Mouse (Mus musculus) intestine, postnatal 0 days (tissue): ENCODE measurements around the gene Clasrp. TPM values are rescaled to one million over a fixed set of nuclear protein-coding genes. Genes with fewer than 3 reads are reported as not detected.
"Not testable (repeated sequence)": the region's sequence is repeated elsewhere in the genome, so short reads cannot be mapped to it uniquely, and the experiment has no call there.

Experiments
- ATAC-seq: fragments of 200-750 bp; cut with Nextera tagmentation; 2 replicates; pipeline ENCODE4 v1.8.0; 2017; ENCODE audit warnings: mild to moderate bottlenecking, moderate TSS enrichment, moderate library complexity
- H3K27ac ChIP-seq: fragments of 300-500 bp; sonication (generic); 2 replicates; pipeline ENCODE4 v1.5.1; 2014; ENCODE audit warnings: mild to moderate bottlenecking, low read depth, low read length, moderate library complexity
- H3K27me3 ChIP-seq: fragments of 300-500 bp; sonication (generic); replicated peaks from 2 replicates; pipeline ENCODE4 v1.6.1; 2014; ENCODE audit warnings: low read length, mixed read lengths; ENCODE audit not compliant: control insufficient read depth, insufficient read depth
- H3K36me3 ChIP-seq: fragments of 300-500 bp; sonication (generic); 2 replicates; pipeline ENCODE4 v1.6.1; 2014; ENCODE audit warnings: mild to moderate bottlenecking, moderate library complexity; ENCODE audit not compliant: control insufficient read depth, insufficient read depth
- H3K4me1 ChIP-seq: fragments of 300-500 bp; sonication (generic); replicated peaks from 2 replicates; pipeline ENCODE4 v1.6.1; 2014; ENCODE audit warnings: antibody characterized with exemption, low read length, mixed read lengths; ENCODE audit not compliant: control insufficient read depth, insufficient read depth
- H3K4me2 ChIP-seq: fragments of 300-500 bp; sonication (generic); replicated peaks from 2 replicates; pipeline ENCODE4 v1.6.1; 2014; ENCODE audit warnings: low read depth, mild to moderate bottlenecking, moderate library complexity
- H3K4me3 ChIP-seq: fragments of 300-500 bp; sonication (generic); 2 replicates; pipeline ENCODE4 v1.5.1; 2014; ENCODE audit warnings: low read depth, low read length
- H3K9ac ChIP-seq: fragments of 300-500 bp; sonication (generic); 2 replicates; pipeline ENCODE4 v1.6.1; 2014; ENCODE audit warnings: mild to moderate bottlenecking, low read depth, low read length
- H3K9me3 ChIP-seq: fragments of 300-500 bp; sonication (generic); 2 replicates; pipeline ENCODE4 v1.6.1; 2016; ENCODE audit warnings: mixed run types; ENCODE audit not compliant: control insufficient read depth
- CTCF ChIP-seq: sonication (generic); IDR thresholded peaks from 2 replicates; pipeline ENCODE4 v1.5.1; 2016; ENCODE audit warnings: low read depth, mild to moderate bottlenecking, control low read depth, antibody characterized with exemption, moderate library complexity
- whole genome bisulfite sequencing: fragments of 180-500 bp; shearing (Covaris S2); extraction: QIAGEN DNeasy Blood & Tissue Kit; methylation state at CpG from one replicate; pipeline ENCODE4 v1.1.7; 2014; 5-methylcytosine and 5-hydroxymethylcytosine counted together
- polyA plus RNA-seq: library from polyadenylated mRNA; unstranded; fragments of >200 nt; fragmentation: Nextera tagmentation; extraction: Ambion mirVana; gene quantifications from 2 replicates; pipeline ENCODE4 v1.2.1, GENCODE M21; 2015

Gene Clasrp
- polyA plus RNA-seq, 1 experiment from 2014 or later, result 14.8 TPM

DNA sequence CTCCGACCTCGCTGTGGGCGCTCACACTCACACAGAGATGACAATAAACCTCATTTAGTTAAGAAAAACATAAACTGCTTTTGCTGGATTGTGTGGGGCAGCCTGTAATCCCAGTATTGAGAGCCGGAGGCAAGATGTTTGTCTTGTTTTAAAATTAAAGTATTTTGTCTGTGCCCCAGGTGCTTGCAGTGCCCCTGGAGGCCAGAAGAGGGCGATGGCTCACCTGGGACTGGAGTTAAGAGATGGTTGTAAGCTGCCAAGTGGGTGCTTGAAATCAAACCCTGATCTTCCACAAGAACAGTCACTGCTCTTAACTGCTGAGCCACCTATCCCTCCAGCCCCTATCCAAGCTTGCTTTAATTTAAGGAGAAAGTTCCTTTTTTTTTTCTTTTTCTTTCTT, 6.7 kb upstream of the Clasrp start:
- 78% methylated on average over 5 of the region's 5 CpGs for WGBS

DNA sequence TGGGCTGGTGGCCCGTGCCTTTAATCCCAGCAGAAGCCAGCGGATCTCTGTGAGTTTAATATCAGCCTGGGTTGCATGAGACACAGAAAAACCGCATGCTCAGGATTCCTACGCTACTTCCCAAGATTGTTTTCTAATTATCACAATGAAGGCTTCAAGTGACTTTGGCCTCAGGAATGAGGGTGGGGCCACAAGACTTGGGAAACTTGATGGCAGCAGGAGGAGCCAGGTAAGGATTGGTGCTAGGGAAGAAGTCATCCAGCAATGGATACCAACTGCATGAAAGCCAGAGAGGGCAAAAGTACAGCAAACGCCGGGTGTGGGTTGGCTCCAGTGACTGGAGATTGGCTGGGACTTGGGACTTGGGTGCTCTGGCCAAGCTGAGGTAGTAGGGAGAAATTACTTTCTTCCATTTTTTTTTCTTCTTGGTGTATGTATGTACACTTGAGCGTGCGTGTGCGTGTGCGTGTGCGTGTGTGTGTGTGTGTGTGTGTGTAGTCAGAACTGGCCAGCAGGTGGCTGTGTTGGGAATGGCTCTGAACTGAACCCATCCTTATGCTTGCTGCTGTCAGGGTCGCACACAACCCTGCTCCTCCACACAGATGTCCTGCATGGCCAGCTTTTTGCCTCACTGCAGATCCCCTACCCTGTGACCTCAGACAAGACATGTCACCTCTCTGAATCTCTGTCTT, 5.5 kb upstream of the Clasrp start:
- peak; percentile 56 for TF ChIP-seq CTCF
- H3K9ac ChIP-seq, result no peak overlapping the region
- H3K4me3 ChIP-seq, result no peak overlapping the region
- WGBS, result 74% methylated on average over 12 of the region's 12 CpGs
- H3K27ac ChIP-seq, result peak overlapping the region; percentile 62
- no peaks in the 10 kb centered on the region for H3K27me3 ChIP-seq
- H3K9me3 ChIP-seq, result no peaks in the 10 kb centered on the region
- no peak overlapping the region for H3K4me2 ChIP-seq
- peaks cover 29% of the 10 kb centered on the region; the same call in 1 of the 2 replicates for H3K36me3 ChIP-seq
- 0 out of 2 replicates have a peak, but pooled peaks cover 3% of the 10 kb centered on the region for H3K4me1 ChIP-seq
- ATAC-seq, result peak; percentile 82

More for the DNA sequence above, 6.7 kb upstream of the Clasrp start:
- Histone ChIP-seq H3K9ac (no peak overlapping the region), H3K27me3 (no peaks in the 10 kb centered on the region), H3K27ac (no peak overlapping the region), H3K4me1 (0 out of 2 replicates have a peak, but pooled peaks cover 3% of the 10 kb centered on the region), H3K9me3 (no peaks in the 10 kb centered on the region), H3K4me2 (no peak overlapping the region), H3K4me3 (no peak overlapping the region), H3K36me3 (peaks cover 30% of the 10 kb centered on the region; the same call in 1 of the 2 replicates)
- no peak for ATAC-seq
- TF ChIP-seq CTCF, result peak; percentile 44

DNA sequence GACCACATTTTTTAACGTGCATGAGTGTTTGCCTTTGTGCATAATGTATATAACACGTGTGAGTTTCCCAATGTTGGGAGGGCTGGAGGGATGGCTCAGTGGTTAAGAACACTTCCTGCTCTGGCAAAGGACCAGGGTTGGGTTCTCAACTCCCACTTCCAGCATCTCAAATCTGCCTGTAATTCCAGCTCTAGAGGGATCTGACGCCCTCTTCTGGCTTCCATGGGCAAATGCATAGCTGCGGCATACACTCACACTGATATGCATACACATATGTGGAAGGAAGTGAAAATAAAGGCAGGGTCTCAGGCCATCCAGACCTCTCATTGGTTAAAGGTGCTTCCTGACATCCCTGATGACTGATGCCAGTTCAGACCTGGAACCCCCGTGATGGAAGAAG, 3.0 kb upstream of the Clasrp start:
- TF ChIP-seq CTCF, result peak; percentile 23
- H3K27ac ChIP-seq, result no peak overlapping the region
- H3K9me3 ChIP-seq, result no peaks in the 10 kb centered on the region
- peaks cover 11% of the 10 kb centered on the region; the same call in 1 of the 2 replicates for H3K36me3 ChIP-seq
- H3K4me3 ChIP-seq, result no peak overlapping the region
- H3K4me2 ChIP-seq, result no peak overlapping the region
- H3K4me1 ChIP-seq, result no peaks in the 10 kb centered on the region
- WGBS, result 82% methylated on average over 5 of the region's 5 CpGs
- H3K27me3 ChIP-seq, result no peaks in the 10 kb centered on the region
- ATAC-seq, result no peak
- H3K9ac ChIP-seq, result no peak overlapping the region

DNA sequence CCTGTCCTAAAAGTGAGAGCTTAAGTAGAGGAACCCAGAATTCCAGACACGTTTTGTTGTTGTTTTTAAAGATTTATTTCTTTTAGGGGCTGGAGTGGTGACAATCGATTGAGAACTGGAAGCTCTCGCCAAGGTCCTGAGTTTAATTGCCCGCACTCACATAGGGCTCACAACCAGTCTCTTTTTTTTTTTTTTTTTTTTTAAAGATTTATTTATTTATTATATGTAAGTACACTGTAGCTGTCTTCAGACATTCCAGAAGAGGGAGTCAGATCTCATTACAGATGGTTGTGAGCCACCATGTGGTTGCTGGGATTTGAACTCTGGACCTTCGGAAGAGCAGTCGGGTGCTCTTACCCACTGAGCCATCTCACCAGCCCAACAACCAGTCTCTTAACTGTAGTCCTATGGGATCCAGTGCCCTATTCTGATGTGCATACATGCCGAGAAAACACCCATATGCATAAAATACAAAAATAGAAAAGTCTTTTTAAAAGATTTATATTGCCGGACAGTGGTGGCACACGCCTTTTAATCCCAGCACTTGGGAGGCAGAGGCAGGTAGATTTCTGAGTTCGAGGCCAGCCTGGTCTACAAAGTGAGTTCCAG, 424 bp upstream of the Clasrp start:
- not testable (repeated sequence) for H3K9me3 ChIP-seq, H3K9ac ChIP-seq, H3K27me3 ChIP-seq, H3K4me1 ChIP-seq
- ATAC-seq, result peak; percentile 48
- Histone ChIP-seq H3K36me3 (peaks cover 18% of the 10 kb centered on the region), H3K4me3 (peak overlapping the region; percentile 66), H3K4me2 (peak overlapping the region; percentile 85), H3K27ac (peak overlapping the region; percentile 51)
- WGBS, result 52% methylated on average over 10 of the region's 10 CpGs

GRCm38 (mm10) chr7:19603055-19603454, 1.2 kb downstream of the Clasrp start:
- Histone ChIP-seq H3K9me3 (no peaks in the 10 kb centered on the region), H3K4me3 (peak overlapping the region; percentile 66; the same call in 1 of the 2 replicates), H3K27ac (no peak overlapping the region), H3K4me2 (peak overlapping the region; percentile 85), H3K4me1 (no peaks in the 10 kb centered on the region), H3K36me3 (peaks cover 32% of the 10 kb centered on the region), H3K27me3 (no peaks in the 10 kb centered on the region), H3K9ac (peak overlapping the region; percentile 22; the same call in 1 of the 2 replicates)
- WGBS, result 63% methylated on average over 12 of the region's 12 CpGs
- ATAC-seq, result no peak
- TF ChIP-seq CTCF, result no peak

DNA sequence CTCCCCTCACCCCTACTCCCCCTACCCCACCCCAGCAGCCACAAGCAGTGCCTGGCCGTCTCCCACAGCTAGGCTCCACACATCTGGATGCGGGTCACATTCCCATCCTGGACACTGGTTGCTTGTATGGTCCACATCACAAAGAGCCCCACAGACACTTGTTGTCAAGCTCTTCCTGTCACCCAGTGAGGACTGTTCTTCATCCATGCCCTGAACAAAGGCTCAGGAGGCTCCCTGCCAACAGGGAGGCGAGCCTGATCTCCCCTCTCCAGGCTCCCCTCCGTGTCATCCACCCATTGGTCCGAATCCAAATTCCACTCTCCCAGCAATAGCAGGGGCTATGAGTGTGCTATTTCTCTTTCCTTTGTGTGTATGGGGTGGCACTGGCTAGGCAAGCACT, 3.7 kb downstream of the Clasrp start:
- TF ChIP-seq CTCF, result no peak
- H3K9ac ChIP-seq, result no peak overlapping the region
- H3K4me2 ChIP-seq, result no peak overlapping the region
- 62% methylated on average over 5 of the region's 5 CpGs for WGBS
- H3K36me3 ChIP-seq, result peaks cover 47% of the 10 kb centered on the region
- no peak overlapping the region for H3K4me3 ChIP-seq
- no peaks in the 10 kb centered on the region for H3K4me1 ChIP-seq
- no peaks in the 10 kb centered on the region for H3K27me3 ChIP-seq
- 0 out of 2 replicates have a peak overlapping the region, but pooled peaks have one; percentile 7 for H3K27ac ChIP-seq
- no peak for ATAC-seq
- no peaks in the 10 kb centered on the region for H3K9me3 ChIP-seq
